Mouse (Mus musculus) thymus, adult 2 months (tissue): ENCODE results near the gene Aldh3b1.

Experiments
- CTCF ChIP-seq: fragments of 200-500 bp; IDR thresholded peaks from 2 replicates; pipeline ENCODE4 v1.5.1; 2012; ENCODE audit warnings: mild to moderate bottlenecking, control low read depth, low read length, moderate library complexity, borderline replicate concordance; ENCODE audit not compliant: control insufficient read depth, poor library complexity, insufficient read depth; ENCODE audit errors: extremely low read depth
- POLR2A ChIP-seq: fragments of 200-500 bp; IDR thresholded peaks from 2 replicates; pipeline ENCODE4 v1.6.1; 2012; ENCODE audit warnings: mild to moderate bottlenecking, low read length, control low read depth, moderate library complexity; ENCODE audit not compliant: control insufficient read depth, poor library complexity, insufficient read depth; ENCODE audit errors: extremely low read depth

GRCm38 (mm10) chr19:3893545-3894116 is 36.0 kb downstream of the Aldh3b1 start:
- TF ChIP-seq CTCF (no peak), POLR2A (no peak)
